Mouse (Mus musculus): ENCODE measurements around the gene Sfxn5.

Sfxn5 gene

GRCm38 (mm10) chr6:85332351-85332999 lies 747 bp downstream of the Sfxn5 start:
- ChIA-PET CTCF (interaction anchor here (0.5 to 7.8 kb wide), 23 partner anchors 14 to 195 kb away, joined by 3 to 38 read pairs (median 4); partner anchors contain the start of genes Spr (in 2 of the 4), Pradc1 (in 1 of the 4) and Rab11fip5 (in 1 of the 4)), POLR2A (interaction anchor here (0.5 to 4.4 kb wide), 46 partner anchors 8 to 1816 kb away, joined by 3 to 24 read pairs (median 4); partner anchors contain the start of genes Cct7 (in 3 of the 4), Pradc1 (in 3 of the 4), Rab11fip5 (in 2 of the 4) and Emx1 (in 1 of the 4))

GRCm38 (mm10) chr6:85331736-85332135 lies 1.5 kb downstream of the Sfxn5 start:
- CTCF ChIA-PET: interaction anchor here (0.6 to 7.8 kb wide), 15 partner anchors 14 to 194 kb away, joined by 3 to 38 read pairs (median 4); partner anchors contain the start of genes Rab11fip5 (in 1 of the 4) and Spr (in 1 of the 4)
- POLR2A ChIA-PET: interaction anchor here (0.5 to 4.4 kb wide), 43 partner anchors 9 to 1815 kb away, joined by 3 to 24 read pairs (median 4); partner anchors contain the start of genes Cct7 (in 2 of the 4), Pradc1 (in 2 of the 4), Rab11fip5 (in 2 of the 4) and Emx1 (in 1 of the 4)

- ChIA-PET CTCF (interaction anchor here (0.6 to 7.8 kb wide), 13 partner anchors 15 to 194 kb away, joined by 3 to 38 read pairs (median 4); partner anchors contain the start of genes Rab11fip5 (in 1 of the 4) and Spr (in 1 of the 4)), POLR2A (interaction anchor here in 3 of 4 experiments (0.5 to 4.4 kb wide), 27 partner anchors 9 to 1815 kb away, joined by 3 to 24 read pairs (median 4); partner anchors contain the start of genes Rab11fip5 (in 2 of the 3), Cct7 (in 1 of the 3) and Pradc1 (in 1 of the 3))
Observed at GRCm38 (mm10) chr6:85331221-85331735, 1.9 kb downstream of the Sfxn5 start.

- POLR2A ChIA-PET: interaction anchor here in 1 of 4 experiments (1.1 to 1.9 kb wide), 2 partner anchors 11 to 21 kb away, joined by 3 to 7 read pairs; no protein-coding TSS in a partner anchor
- CTCF ChIA-PET: interaction anchor here in 1 of 4 experiments (1.2 kb wide), 1 partner anchor 17 kb away, joined by 4 read pairs; no protein-coding TSS in a partner anchor
Observed at GRCm38 (mm10) chr6:85329666-85330185, 3.5 kb downstream of the Sfxn5 start.

GRCm38 (mm10) chr6:85326564-85326963 lies 6.7 kb downstream of the Sfxn5 start:
- ChIA-PET POLR2A (no interaction called here), CTCF (no interaction called here)

GRCm38 (mm10) chr6:85325109-85325508 lies 8.1 kb downstream of the Sfxn5 start:
- ChIA-PET CTCF (no interaction called here), POLR2A (interaction anchor here in 2 of 4 experiments (0.8 to 1.4 kb wide), 4 partner anchors 9 to 18 kb away, joined by 3 read pairs; no protein-coding TSS in a partner anchor)

- CTCF ChIA-PET: interaction anchor here in 2 of 4 experiments (0.6 to 1.2 kb wide), 3 partner anchors 14 to 37 kb away, joined by 3 to 5 read pairs (median 3); no protein-coding TSS in a partner anchor
- POLR2A ChIA-PET: interaction anchor here (0.6 to 1.5 kb wide), 7 partner anchors 11 to 132 kb away, joined by 3 to 7 read pairs (median 4); no protein-coding TSS in a partner anchor
Observed at GRCm38 (mm10) chr6:85320445-85320866, 12.8 kb downstream of the Sfxn5 start.

GRCm38 (mm10) chr6:85316211-85316610 lies 17.0 kb downstream of the Sfxn5 start:
- ChIA-PET CTCF (interaction anchor here (0.8 to 2.3 kb wide), 4 partner anchors 44 to 161 kb away, joined by 3 to 22 read pairs (median 6); no protein-coding TSS in a partner anchor), POLR2A (interaction anchor here in 2 of 4 experiments (0.8 to 1.3 kb wide), 4 partner anchors 16 to 161 kb away, joined by 3 to 14 read pairs (median 4); partner anchors contain the start of genes Cct7 (in 1 of the 2) and Pradc1 (in 1 of the 2))

- ChIA-PET CTCF (interaction anchor here in 3 of 4 experiments (0.6 to 1.4 kb wide), 6 partner anchors 9 to 155 kb away, joined by 3 to 5 read pairs (median 3); no protein-coding TSS in a partner anchor), POLR2A (interaction anchor here in 2 of 4 experiments (0.7 to 1.8 kb wide), 6 partner anchors 11 to 154 kb away, joined by 3 to 4 read pairs (median 4); partner anchors contain the start of genes Cct7 (in 1 of the 2) and Pradc1 (in 1 of the 2))
Observed at GRCm38 (mm10) chr6:85314064-85314798, 19.0 kb downstream of the Sfxn5 start.

GRCm38 (mm10) chr6:85307894-85308293 lies 25.3 kb downstream of the Sfxn5 start:
- CTCF ChIA-PET: interaction anchor here in 1 of 4 experiments (1.1 kb wide), 1 partner anchor 147 kb away, joined by 3 read pairs; no protein-coding TSS in a partner anchor

GRCm38 (mm10) chr6:85306375-85306774 lies 26.8 kb downstream of the Sfxn5 start:
- ChIA-PET POLR2A (interaction anchor here in 1 of 4 experiments (1.5 kb wide), 1 partner anchor 13 kb away, joined by 3 read pairs; no protein-coding TSS in a partner anchor), CTCF (no interaction called here)

More at GRCm38 (mm10) chr6:85307894-85308293, 25.3 kb downstream of the Sfxn5 start:
- POLR2A ChIA-PET: no interaction called here

GRCm38 (mm10) chr6:85305826-85306225 lies 27.4 kb downstream of the Sfxn5 start:
- ChIA-PET POLR2A (interaction anchor here in 1 of 4 experiments (0.6 to 1.5 kb wide), 2 partner anchors 12 to 27 kb away, joined by 3 read pairs; no protein-coding TSS in a partner anchor), CTCF (interaction anchor here in 1 of 4 experiments (2.6 kb wide), 1 partner anchor 19 kb away, joined by 6 read pairs; no protein-coding TSS in a partner anchor)

GRCm38 (mm10) chr6:85304966-85305365 lies 28.3 kb downstream of the Sfxn5 start:
- CTCF ChIA-PET: interaction anchor here (0.6 to 2.6 kb wide), 6 partner anchors 12 to 168 kb away, joined by 3 to 8 read pairs (median 4); no protein-coding TSS in a partner anchor
- POLR2A ChIA-PET: interaction anchor here in 3 of 4 experiments (0.8 to 2.2 kb wide), 7 partner anchors 17 to 150 kb away, joined by 3 to 6 read pairs (median 3); no protein-coding TSS in a partner anchor

GRCm38 (mm10) chr6:85302326-85303055 lies 30.7 kb downstream of the Sfxn5 start:
- ChIA-PET POLR2A (interaction anchor here in 3 of 4 experiments (1.1 to 2.5 kb wide), 4 partner anchors 10 to 142 kb away, joined by 3 to 8 read pairs (median 5); partner anchors contain the start of gene Sfxn5 (in 1 of the 3)), CTCF (interaction anchor here in 3 of 4 experiments (0.6 to 1.6 kb wide), 4 partner anchors 63 to 148 kb away, joined by 3 to 6 read pairs (median 4); partner anchors contain the start of gene Rab11fip5 (in 1 of the 3))

GRCm38 (mm10) chr6:85295384-85296167 lies 37.6 kb downstream of the Sfxn5 start:
- ChIA-PET POLR2A (interaction anchor here in 1 of 4 experiments (0.5 to 0.7 kb wide), 2 partner anchors 13 to 24 kb away, joined by 3 to 4 read pairs; no protein-coding TSS in a partner anchor), CTCF (interaction anchor here in 2 of 4 experiments (1.0 to 1.4 kb wide), 3 partner anchors 100 to 141 kb away, joined by 3 to 5 read pairs (median 4); no protein-coding TSS in a partner anchor)

Data from embryonic stem cell, embryonic (primary cell).